Mouse (Mus musculus) olfactory bulb, adult 2 months (tissue): ENCODE data around the gene Ppp1r12a.

ENCODE experiments used
- CTCF ChIP-seq: fragments of 200-500 bp; IDR thresholded peaks from 2 replicates; pipeline ENCODE4 v1.5.1; 2012; ENCODE audit warnings: low read depth, mild to moderate bottlenecking, low read length, moderate library complexity; ENCODE audit not compliant: insufficient read depth
- POLR2A ChIP-seq: fragments of 200-500 bp; IDR thresholded peaks from 2 replicates; pipeline ENCODE4 v1.6.1; 2012; ENCODE audit warnings: mild to moderate bottlenecking, low read depth, low read length, moderate library complexity; ENCODE audit not compliant: insufficient read depth

GRCm38 (mm10) chr10:108197498-108197897 is 35.5 kb downstream of the Ppp1r12a start:
- TF ChIP-seq POLR2A (no peak), CTCF (no peak)
